Mouse (Mus musculus): ENCODE results near the gene Arl8a.

Gene Arl8a

DNA sequence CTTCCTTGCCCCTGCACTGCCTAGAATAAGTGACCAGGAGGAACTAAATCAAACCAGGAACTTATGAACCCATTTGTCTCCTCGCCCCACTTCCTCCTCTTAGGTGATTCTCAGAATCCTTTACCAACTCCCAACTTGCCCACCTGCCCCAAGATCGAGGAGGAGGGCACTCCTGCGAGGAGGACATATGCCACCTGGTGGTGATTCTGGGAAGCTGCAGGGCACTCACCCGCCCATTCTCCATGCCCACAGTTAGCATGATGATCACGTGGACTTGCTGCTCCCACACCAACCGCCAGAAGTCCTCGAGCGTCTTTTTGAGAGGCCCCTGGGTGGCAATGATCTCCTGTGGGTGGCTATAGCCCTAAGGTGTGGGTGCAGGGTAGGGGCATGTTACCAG is 34.0 kb upstream of the Arl8a start:
- H3K4me1 ChIP-seq (replicated peaks; ENCODE audit: low read depth, low read length): peaks cover 49% of the 10 kb centered on the region
- peaks cover 13% of the 10 kb centered on the region for H3K36me3 ChIP-seq (ENCODE audit: insufficient read depth, low read length)
- H3K9me3 ChIP-seq (ENCODE audit: low read length): no peaks in the 10 kb centered on the region
- H3K27me3 ChIP-seq (ENCODE audit: insufficient read depth, low read length): peaks cover 15% of the 10 kb centered on the region
- TF ChIP-seq CTCF (conservative IDR thresholded peaks at IDR 0.05; ENCODE audit: low read length) (peak; percentile 94), POU5F1 (IDR thresholded peaks at IDR 0.05; ENCODE audit: borderline replicate concordance, low read length) (no peak), NANOG (IDR thresholded peaks at IDR 0.05; ENCODE audit: borderline replicate concordance, low read length) (no peak)
- H3K4me3 ChIP-seq (replicated peaks; ENCODE audit: low read length): no peak overlapping the region

DNA sequence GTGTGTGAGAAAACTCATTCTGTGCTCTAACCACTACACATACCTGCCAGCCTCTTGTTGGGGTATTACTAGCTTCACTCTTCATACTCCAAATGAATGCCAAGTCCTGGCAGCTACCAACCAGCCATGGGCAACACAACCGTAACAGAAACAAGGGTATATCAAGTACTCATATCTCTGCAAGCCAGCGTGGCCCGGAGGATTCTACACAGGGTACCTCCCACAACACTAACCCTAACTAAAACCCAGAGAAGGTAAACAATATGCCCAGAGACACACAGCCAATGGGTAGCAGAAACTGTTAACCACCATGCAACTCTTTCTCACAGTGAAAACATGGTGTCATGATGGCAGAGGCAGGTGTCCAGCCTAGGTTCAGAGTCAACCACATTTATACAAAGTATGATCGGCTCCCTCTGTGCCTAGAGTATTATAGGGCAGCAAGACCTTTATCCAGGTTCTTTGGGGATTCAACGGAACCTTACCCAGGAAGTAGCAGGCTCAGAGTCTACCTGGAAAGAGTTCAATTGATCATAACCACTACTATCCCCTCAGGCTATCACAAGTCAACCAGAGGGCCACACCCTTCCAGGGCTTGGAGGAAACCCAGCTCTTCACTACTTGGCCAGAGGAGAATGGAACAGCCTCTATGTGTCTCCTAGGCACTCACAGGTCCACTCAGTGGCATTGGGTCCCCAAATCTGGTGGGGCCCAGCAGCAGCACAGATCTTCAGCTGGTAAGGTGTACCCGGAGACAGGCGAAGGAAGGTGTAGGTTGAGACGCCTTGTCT is 21.9 kb upstream of the Arl8a start:
- TF ChIP-seq CTCF (conservative IDR thresholded peaks at IDR 0.05; ENCODE audit: low read length) (no peak), POU5F1 (IDR thresholded peaks at IDR 0.05; ENCODE audit: borderline replicate concordance, low read length) (no peak), NANOG (IDR thresholded peaks at IDR 0.05; ENCODE audit: borderline replicate concordance, low read length) (no peak)
- peaks cover 23% of the 10 kb centered on the region for H3K27me3 ChIP-seq (ENCODE audit: insufficient read depth, low read length)
- peaks cover 42% of the 10 kb centered on the region for H3K4me1 ChIP-seq (replicated peaks; ENCODE audit: low read depth, low read length)

GRCm38 (mm10) chr1:135125990-135126389 is 20.6 kb upstream of the Arl8a start:
- H3K4me3 ChIP-seq (replicated peaks; ENCODE audit: low read length): no peak overlapping the region
- TF ChIP-seq CTCF (conservative IDR thresholded peaks at IDR 0.05; ENCODE audit: low read length): no peak
- TF ChIP-seq POU5F1 (IDR thresholded peaks at IDR 0.05; ENCODE audit: borderline replicate concordance, low read length): no peak
- TF ChIP-seq NANOG (IDR thresholded peaks at IDR 0.05; ENCODE audit: borderline replicate concordance, low read length): no peak
- H3K27me3 ChIP-seq (ENCODE audit: insufficient read depth, low read length): peaks cover 20% of the 10 kb centered on the region
- H3K9me3 ChIP-seq (ENCODE audit: low read length): no peaks in the 10 kb centered on the region
- peaks cover 30% of the 10 kb centered on the region for H3K36me3 ChIP-seq (ENCODE audit: insufficient read depth, low read length)
- H3K4me1 ChIP-seq (replicated peaks; ENCODE audit: low read depth, low read length): peaks cover 52% of the 10 kb centered on the region

More for the DNA sequence above, 21.9 kb upstream of the Arl8a start:
- Histone ChIP-seq H3K36me3 (ENCODE audit: insufficient read depth, low read length) (peaks cover 41% of the 10 kb centered on the region), H3K4me3 (replicated peaks; ENCODE audit: low read length) (no peak overlapping the region), H3K9me3 (ENCODE audit: low read length) (no peaks in the 10 kb centered on the region)

- peaks cover 20% of the 10 kb centered on the region for H3K27me3 ChIP-seq (ENCODE audit: insufficient read depth, low read length)
- H3K36me3 ChIP-seq (ENCODE audit: insufficient read depth, low read length): peaks cover 29% of the 10 kb centered on the region
- TF ChIP-seq NANOG (IDR thresholded peaks at IDR 0.05; ENCODE audit: borderline replicate concordance, low read length): no peak
- TF ChIP-seq CTCF (conservative IDR thresholded peaks at IDR 0.05; ENCODE audit: low read length): no peak
- no peak for TF ChIP-seq POU5F1 (IDR thresholded peaks at IDR 0.05; ENCODE audit: borderline replicate concordance, low read length)
- H3K9me3 ChIP-seq (ENCODE audit: low read length): no peaks in the 10 kb centered on the region
- peaks cover 57% of the 10 kb centered on the region for H3K4me1 ChIP-seq (replicated peaks; ENCODE audit: low read depth, low read length)
- H3K4me3 ChIP-seq (replicated peaks; ENCODE audit: low read length): no peak overlapping the region
Observed at GRCm38 (mm10) chr1:135126443-135127027, 20.1 kb upstream of the Arl8a start.

- H3K4me3 ChIP-seq (replicated peaks; ENCODE audit: low read length): 0 out of 2 replicates have a peak overlapping the region, but pooled peaks have one; percentile 20
- H3K27me3 ChIP-seq (ENCODE audit: insufficient read depth, low read length): peaks cover 20% of the 10 kb centered on the region
- H3K9me3 ChIP-seq (ENCODE audit: low read length): no peaks in the 10 kb centered on the region
- peaks cover 22% of the 10 kb centered on the region for H3K36me3 ChIP-seq (ENCODE audit: insufficient read depth, low read length)
- peaks cover 66% of the 10 kb centered on the region for H3K4me1 ChIP-seq (replicated peaks; ENCODE audit: low read depth, low read length)
- TF ChIP-seq NANOG (IDR thresholded peaks at IDR 0.05; ENCODE audit: borderline replicate concordance, low read length) (no peak), CTCF (conservative IDR thresholded peaks at IDR 0.05; ENCODE audit: low read length) (no peak), POU5F1 (IDR thresholded peaks at IDR 0.05; ENCODE audit: borderline replicate concordance, low read length) (no peak)
Observed at GRCm38 (mm10) chr1:135128011-135128441, 18.6 kb upstream of the Arl8a start.

GRCm38 (mm10) chr1:135128986-135129385 is 17.6 kb upstream of the Arl8a start:
- Histone ChIP-seq H3K9me3 (ENCODE audit: low read length) (no peaks in the 10 kb centered on the region), H3K27me3 (ENCODE audit: insufficient read depth, low read length) (peaks cover 18% of the 10 kb centered on the region), H3K4me3 (replicated peaks; ENCODE audit: low read length) (peak overlapping the region; percentile 52), H3K36me3 (ENCODE audit: insufficient read depth, low read length) (peaks cover 15% of the 10 kb centered on the region), H3K4me1 (replicated peaks; ENCODE audit: low read depth, low read length) (peaks cover 73% of the 10 kb centered on the region)
- TF ChIP-seq POU5F1 (IDR thresholded peaks at IDR 0.05; ENCODE audit: borderline replicate concordance, low read length) (no peak), CTCF (conservative IDR thresholded peaks at IDR 0.05; ENCODE audit: low read length) (no peak), NANOG (IDR thresholded peaks at IDR 0.05; ENCODE audit: borderline replicate concordance, low read length) (no peak)

- no peaks in the 10 kb centered on the region for H3K9me3 ChIP-seq (ENCODE audit: low read length)
- peaks cover 73% of the 10 kb centered on the region for H3K4me1 ChIP-seq (replicated peaks; ENCODE audit: low read depth, low read length)
- H3K27me3 ChIP-seq (ENCODE audit: insufficient read depth, low read length): peaks cover 21% of the 10 kb centered on the region
- H3K36me3 ChIP-seq (ENCODE audit: insufficient read depth, low read length): peaks cover 12% of the 10 kb centered on the region; the same call in 1 of the 2 replicates
- peak overlapping the region; percentile 52 for H3K4me3 ChIP-seq (replicated peaks; ENCODE audit: low read length)
- TF ChIP-seq POU5F1 (IDR thresholded peaks at IDR 0.05; ENCODE audit: borderline replicate concordance, low read length) (no peak), CTCF (conservative IDR thresholded peaks at IDR 0.05; ENCODE audit: low read length) (no peak), NANOG (IDR thresholded peaks at IDR 0.05; ENCODE audit: borderline replicate concordance, low read length) (no peak)
Observed at GRCm38 (mm10) chr1:135129543-135130183, 17.0 kb upstream of the Arl8a start.

GRCm38 (mm10) chr1:135130376-135131018 is 16.1 kb upstream of the Arl8a start:
- Histone ChIP-seq H3K4me3 (replicated peaks; ENCODE audit: low read length) (peak overlapping the region; percentile 52), H3K27me3 (ENCODE audit: insufficient read depth, low read length) (peaks cover 22% of the 10 kb centered on the region), H3K36me3 (ENCODE audit: insufficient read depth, low read length) (peaks cover 6% of the 10 kb centered on the region; the same call in 1 of the 2 replicates), H3K9me3 (ENCODE audit: low read length) (no peaks in the 10 kb centered on the region), H3K4me1 (replicated peaks; ENCODE audit: low read depth, low read length) (peaks cover 73% of the 10 kb centered on the region)
- no peak for TF ChIP-seq NANOG (IDR thresholded peaks at IDR 0.05; ENCODE audit: borderline replicate concordance, low read length)
- TF ChIP-seq CTCF (conservative IDR thresholded peaks at IDR 0.05; ENCODE audit: low read length): peak; percentile 10; the same call in 1 of the 2 replicates

Measured in E14TG2a.4 (cell line).